ENCODE assay signal across 12 mouse cellular contexts in the genomic region with DNA sequence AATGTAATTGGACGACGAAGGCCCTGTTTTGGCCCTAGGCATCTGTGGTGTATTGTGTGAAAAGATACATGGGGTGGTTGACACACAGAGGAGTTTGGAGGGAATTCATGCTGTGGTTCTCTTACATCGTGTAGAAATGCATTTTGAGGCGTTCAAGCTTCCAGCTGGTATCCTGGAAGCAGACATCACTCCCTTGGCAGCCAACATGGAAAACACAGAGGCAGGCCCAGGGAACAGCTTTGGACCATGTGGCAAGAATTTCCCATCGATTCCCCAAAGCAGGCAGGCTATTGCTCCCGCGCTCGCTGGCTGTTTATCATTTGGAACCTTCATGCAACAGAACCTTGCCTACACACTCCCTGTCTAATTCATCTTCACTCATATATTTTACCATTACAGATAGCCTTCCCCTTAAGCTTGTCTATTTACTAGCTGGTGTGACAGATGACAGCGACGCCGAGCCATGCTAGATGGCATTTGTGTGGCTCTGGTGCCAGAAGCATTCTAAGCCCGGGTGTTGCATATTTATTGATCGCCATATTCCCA.
DNase-seq lines count a peak whose midpoint lies in the region; ATAC-seq lines count a peak whose summit lies in the region.
"Had no signal": no experiment of that assay in that cellular context is flagged by ENCODE, and none has a peak within 500 bp of the region (broad histone marks: within the 10 kb centered on the region; RNA-seq: fewer than 3 reads in every experiment).

No protein-coding gene starts in this region.

- no peak overlapping the region for H3K4me3 ChIP-seq in hindbrain, embryonic 14.5 days (replicated peaks; ENCODE audit: low read length)
- H3K4me3 ChIP-seq in hindbrain, embryonic 11.5 days (ENCODE audit: low read depth, low read length): no peak overlapping the region
- H3K4me3 ChIP-seq: limb, embryonic 15.5 days; midbrain, embryonic 12.5 days had no signal

- H3K27me3 ChIP-seq in hindbrain, embryonic 14.5 days (ENCODE audit: control insufficient read depth, insufficient read depth, low read length): no peaks in the 10 kb centered on the region
- no peaks in the 10 kb centered on the region for H3K27me3 ChIP-seq in hindbrain, embryonic 11.5 days (ENCODE audit: control insufficient read depth, insufficient read depth, low read length)
- H3K27me3 ChIP-seq: limb, embryonic 15.5 days had no signal

- 0 out of 2 replicates have a peak overlapping the region, but pooled peaks have one; percentile 7 for H3K27ac ChIP-seq in hindbrain, embryonic 14.5 days
- no peak overlapping the region for H3K27ac ChIP-seq in hindbrain, embryonic 11.5 days (ENCODE audit: low read depth, low read length)
- H3K27ac ChIP-seq: limb, embryonic 15.5 days; midbrain, embryonic 12.5 days had no signal

- 70% methylated on average over 13 of the region's 13 CpGs for WGBS in hindbrain, embryonic 14.5 days
- 87% methylated on average over 13 of the region's 13 CpGs for WGBS in hindbrain, embryonic 11.5 days

- no peak overlapping the region for H3K9ac ChIP-seq in hindbrain, embryonic 14.5 days
- no peak overlapping the region for H3K9ac ChIP-seq in hindbrain, embryonic 11.5 days (ENCODE audit: low read depth, low read length)
- H3K9ac ChIP-seq: limb, embryonic 15.5 days; midbrain, embryonic 12.5 days had no signal

- no peak for ATAC-seq in hindbrain, embryonic 14.5 days (ENCODE audit: low FRiP score)
- no peak for ATAC-seq in hindbrain, embryonic 11.5 days (ENCODE audit: low FRiP score)

- H3K9me3 ChIP-seq in hindbrain, embryonic 14.5 days (ENCODE audit: control insufficient read depth, low read length): no peaks in the 10 kb centered on the region
- no peaks in the 10 kb centered on the region for H3K9me3 ChIP-seq in hindbrain, embryonic 11.5 days (ENCODE audit: control insufficient read depth, low read length)
- H3K9me3 ChIP-seq: limb, embryonic 15.5 days; midbrain, embryonic 12.5 days had no signal

- H3K4me2 ChIP-seq in hindbrain, embryonic 14.5 days (replicated peaks): no peak overlapping the region
- no peak overlapping the region for H3K4me2 ChIP-seq in hindbrain, embryonic 11.5 days (replicated peaks; ENCODE audit: low read depth, low read length)
- H3K4me2 ChIP-seq: limb, embryonic 15.5 days; midbrain, embryonic 12.5 days had no signal

- no peaks in the 10 kb centered on the region for H3K36me3 ChIP-seq in hindbrain, embryonic 14.5 days (replicated peaks; ENCODE audit: control insufficient read depth, insufficient read depth)
- H3K36me3 ChIP-seq in hindbrain, embryonic 11.5 days (ENCODE audit: control insufficient read depth, insufficient read depth, low read length): no peaks in the 10 kb centered on the region
- H3K36me3 ChIP-seq: limb, embryonic 15.5 days; midbrain, embryonic 12.5 days had no signal

- 0 out of 2 replicates have a peak, but pooled peaks cover 11% of the 10 kb centered on the region for H3K4me1 ChIP-seq in hindbrain, embryonic 14.5 days (replicated peaks; ENCODE audit: control insufficient read depth, insufficient read depth, low read length)
- no peaks in the 10 kb centered on the region for H3K4me1 ChIP-seq in hindbrain, embryonic 11.5 days (replicated peaks; ENCODE audit: control insufficient read depth, insufficient read depth, low read length)
- H3K4me1 ChIP-seq: limb, embryonic 15.5 days had no signal

- DNase-seq in hindbrain, embryonic 14.5 days (ENCODE audit: low spot score): no peak
- DNase-seq in hindbrain, embryonic 11.5 days (ENCODE audit: low spot score): no peak
- DNase-seq in frontal cortex, postnatal 14 days (ENCODE audit: low spot score in 2 of 2): peak; percentile 9 to 20
- peak; percentile 47 to 51 for DNase-seq in layer of hippocampus, postnatal 25 days (ENCODE audit: extremely low spot score in 1 of 2, low spot score in 1 of 2)
- DNase-seq in right cerebral cortex, postnatal 14 days: peak; percentile 13
- DNase-seq in kidney, postnatal 36 days: no peak
- DNase-seq in embryo, embryonic 11 days: no peak
- DNase-seq: adrenal gland, postnatal 25 days; kidney, adult 18-20 months; thymus, adult 2 months had no signal

Comparison
In these comparisons a context has a peak if more than half of its experiments do, and no peak if none do; other contexts are left out.
1. DNase-seq: peak in frontal cortex, postnatal 14 days (2 of 2), layer of hippocampus, postnatal 25 days (2 of 2) and right cerebral cortex, postnatal 14 days (single experiment); none in hindbrain, embryonic 14.5 days (single experiment), hindbrain, embryonic 11.5 days (single experiment), kidney, postnatal 36 days (0 of 2) and embryo, embryonic 11 days (single experiment).